In genomic region chr10:39614676-39615075, GRCm38 (mm10) we compare ENCODE assay signal across 8 mouse cellular contexts. TPM values are rescaled to one million over a fixed set of nuclear protein-coding genes. Genes with fewer than 3 reads are reported as not detected.
A peak's percentile ranks its signal among the peaks of the same experiment; 100 is the strongest.
DNase-seq lines count a peak whose midpoint lies in the region; ATAC-seq and TF ChIP-seq lines count a peak whose summit lies in the region.

No protein-coding gene starts in this region.

- no peak for TF ChIP-seq POLR2A in small intestine, adult 2 months (IDR thresholded peaks at IDR 0.05; ENCODE audit: low read depth, low read length)

- no peaks in the 10 kb centered on the region for H3K36me3 ChIP-seq in embryonic facial prominence, embryonic 14.5 days (ENCODE audit: control insufficient read depth, insufficient read depth, low read length)
- H3K36me3 ChIP-seq in limb, embryonic 13.5 days, result no peaks in the 10 kb centered on the region; the same call in 1 of the 2 replicates
- peaks cover 7% of the 10 kb centered on the region for H3K36me3 ChIP-seq in small intestine, adult 2 months (ENCODE audit: control insufficient read depth, insufficient read depth, low read length)

- peak overlapping the region; percentile 76 for H3K9ac ChIP-seq in embryonic facial prominence, embryonic 14.5 days (ENCODE audit: low read depth, low read length)
- no peak overlapping the region for H3K9ac ChIP-seq in limb, embryonic 13.5 days

- no peak for TF ChIP-seq CTCF in small intestine, adult 2 months (IDR thresholded peaks at IDR 0.05; ENCODE audit: extremely low read depth, insufficient read length, insufficient replicate concordance, low read depth, low read length)

- no peaks in the 10 kb centered on the region for H3K27me3 ChIP-seq in embryonic facial prominence, embryonic 14.5 days (replicated peaks; ENCODE audit: control insufficient read depth, insufficient read depth, low read length)
- no peaks in the 10 kb centered on the region for H3K27me3 ChIP-seq in limb, embryonic 13.5 days
- H3K27me3 ChIP-seq in small intestine, adult 2 months (ENCODE audit: control insufficient read depth, insufficient read depth, low read length), result no peaks in the 10 kb centered on the region

- peak; percentile 68 for ATAC-seq in embryonic facial prominence, embryonic 14.5 days (ENCODE audit: low read depth)
- ATAC-seq in limb, embryonic 13.5 days (ENCODE audit: low FRiP score, low read depth), result peak; percentile 78; the same call in 1 of the 2 replicates

- peak overlapping the region; percentile 68 for H3K4me2 ChIP-seq in embryonic facial prominence, embryonic 14.5 days (ENCODE audit: low read depth, low read length)
- peak overlapping the region; percentile 59 for H3K4me2 ChIP-seq in limb, embryonic 13.5 days (replicated peaks)

- peaks cover 36% of the 10 kb centered on the region for H3K4me1 ChIP-seq in embryonic facial prominence, embryonic 14.5 days (ENCODE audit: control insufficient read depth, insufficient read depth, low read length)
- H3K4me1 ChIP-seq in limb, embryonic 13.5 days, result peaks cover 45% of the 10 kb centered on the region
- H3K4me1 ChIP-seq in small intestine, adult 2 months (ENCODE audit: control insufficient read depth, insufficient read depth, insufficient read length, low read length), result peaks cover 23% of the 10 kb centered on the region

- WGBS in embryonic facial prominence, embryonic 14.5 days, result 8% methylated on average over 6 of the region's 6 CpGs
- 9% methylated on average over 6 of the region's 6 CpGs for WGBS in limb, embryonic 13.5 days
- 10% methylated on average over 6 of the region's 6 CpGs for WGBS in small intestine, adult 2 months

- DNase-seq in urinary bladder, postnatal 14 days (ENCODE audit: low spot score), result peak; percentile 82
- no peak for DNase-seq in urinary bladder, adult 2 months (ENCODE audit: low spot score)
- peak; percentile 92 for DNase-seq in embryonic facial prominence, embryonic 14.5 days (ENCODE audit: low spot score)
- peak; percentile 80 for DNase-seq in heart, postnatal 25 days (ENCODE audit: low spot score)
- no peak for DNase-seq in thymus, postnatal 0 days (ENCODE audit: low spot score)
- no peak for DNase-seq in embryo, embryonic 9.5 days (ENCODE audit: extremely low spot score)

- H3K4me3 ChIP-seq in embryonic facial prominence, embryonic 14.5 days (ENCODE audit: low read depth, low read length), result no peak overlapping the region
- no peak overlapping the region for H3K4me3 ChIP-seq in limb, embryonic 13.5 days
- H3K4me3 ChIP-seq in small intestine, adult 2 months (ENCODE audit: low read depth, low read length), result peak overlapping the region; percentile 52

- intact Hi-C loops in heart, postnatal 25 days (cut with DNase I), result loop anchor here (5.0 kb wide), 4 partner anchors 42 to 118 kb away; partner anchors contain the start of gene Rev3l

- H3K9me3 ChIP-seq in embryonic facial prominence, embryonic 14.5 days (ENCODE audit: control insufficient read depth, low read length), result no peaks in the 10 kb centered on the region
- H3K9me3 ChIP-seq in limb, embryonic 13.5 days, result no peaks in the 10 kb centered on the region

- peak overlapping the region; percentile 96 for H3K27ac ChIP-seq in embryonic facial prominence, embryonic 14.5 days (replicated peaks; ENCODE audit: low read depth, low read length)
- H3K27ac ChIP-seq in limb, embryonic 13.5 days, result peak overlapping the region; percentile 69
- H3K27ac ChIP-seq in small intestine, adult 2 months (ENCODE audit: insufficient read depth, low read depth, low read length), result peak overlapping the region; percentile 77

RNA-seq across cellular contexts. Expression of gene Traf3ip2, which starts 1.9 kb away (rescaled TPM):
- polyA plus RNA-seq in urinary bladder, adult 2 months (2012; rRNA removed), result 43.9 and 49.0 TPM in 2 replicates
- 12.5 and 12.9 TPM in 2 replicates for polyA plus RNA-seq in embryonic facial prominence, embryonic 14.5 days (2014; fragmentation: Nextera tagmentation; extraction: Ambion mirVana)
- 1 to 10 TPM; 5.0 to 8.0 TPM for total RNA-seq in heart, postnatal 25 days (2021)
- 8.5 and 9.0 TPM in 2 replicates for polyA plus RNA-seq in limb, embryonic 13.5 days (2015; fragmentation: Nextera tagmentation; extraction: Ambion mirVana)
- 16.0 and 26.9 TPM in 2 replicates for polyA plus RNA-seq in small intestine, adult 2 months (2012; rRNA removed)
- 13.9 and 19.3 TPM in 2 replicates for polyA plus RNA-seq in thymus, postnatal 0 days (2015; fragmentation: Nextera tagmentation; extraction: Ambion mirVana)

Comparison
In these comparisons a context has a peak if more than half of its experiments do, and no peak if none do; other contexts are left out.
1. DNase-seq: peak in urinary bladder, postnatal 14 days (single experiment), embryonic facial prominence, embryonic 14.5 days (single experiment) and heart, postnatal 25 days (single experiment); none in urinary bladder, adult 2 months (single experiment), thymus, postnatal 0 days (single experiment) and embryo, embryonic 9.5 days (single experiment).
2. Peak in every context shown above with its lines, with median percentiles within 50 percentile points of each other: H3K27ac ChIP-seq.